Comparison of ENCODE assay signal across 14 mouse cellular contexts in genomic region chr2:17898780-17899179, GRCm38 (mm10).
"Had no signal": no experiment of that assay in that cellular context is flagged by ENCODE, and none has a peak within 500 bp of the region (broad histone marks: within the 10 kb centered on the region; RNA-seq: fewer than 3 reads in every experiment).

No protein-coding gene starts in this region.

- H3K4me2 ChIP-seq: lung, embryonic 14.5 days; midbrain, embryonic 11.5 days had no signal

- H3K9me3 ChIP-seq: limb, embryonic 13.5 days had no signal

- H3K36me3 ChIP-seq: limb, embryonic 13.5 days had no signal

- ATAC-seq: inflammation-experienced regulatory T-cells, adult 6 months; midbrain, embryonic 16.5 days had no signal

- DNase-seq: kidney, adult 8-10 months; kidney, postnatal 36 days; left cerebral cortex, postnatal 4 days; lung, embryonic 14.5 days; lung, postnatal 10 days; lung, postnatal 4 days; right cerebral cortex, postnatal 14 days; thymus, postnatal 4 days had no signal

- H3K27me3 ChIP-seq: limb, embryonic 13.5 days had no signal

- H3K27ac ChIP-seq: kidney, postnatal 0 days; limb, embryonic 13.5 days; liver, embryonic 14.5 days had no signal

- H3K9ac ChIP-seq: limb, embryonic 13.5 days; liver, embryonic 14.5 days; lung, embryonic 14.5 days had no signal

- H3K4me3 ChIP-seq: limb, embryonic 13.5 days had no signal
